In genomic region chr16:32685405-32685804, GRCm38 (mm10) we compare ENCODE assay signal across 31 mouse cellular contexts. TPM values are rescaled to one million over a fixed set of nuclear protein-coding genes. Genes with fewer than 3 reads are reported as not detected.
A peak's percentile ranks its signal among the peaks of the same experiment; 100 is the strongest.
DNase-seq lines count a peak whose midpoint lies in the region; ATAC-seq and TF ChIP-seq lines count a peak whose summit lies in the region.
"Had no signal": no experiment of that assay in that cellular context is flagged by ENCODE, and none has a peak within 500 bp of the region (broad histone marks: within the 10 kb centered on the region; RNA-seq: fewer than 3 reads in every experiment).

No protein-coding gene starts in this region.

- no peak for ATAC-seq in liver, embryonic 12.5 days
- ATAC-seq: forebrain, embryonic 14.5 days; forebrain, postnatal 0 days; hindbrain, embryonic 16.5 days; intestine, embryonic 15.5 days; Patski had no signal

- peak overlapping the region; percentile 73 for H3K27ac ChIP-seq in liver, adult 2 months (replicated peaks; ENCODE audit: insufficient read depth, low read depth, low read length)
- no peak overlapping the region for H3K27ac ChIP-seq in liver, embryonic 12.5 days
- H3K27ac ChIP-seq: heart, embryonic 15.5 days; hindbrain, embryonic 13.5 days; intestine, embryonic 15.5 days had no signal

- no peaks in the 10 kb centered on the region; the same call in 1 of the 2 replicates for H3K36me3 ChIP-seq in liver, adult 2 months (ENCODE audit: control insufficient read depth, insufficient read depth, low read length)
- H3K36me3 ChIP-seq in liver, embryonic 12.5 days = peaks cover 20% of the 10 kb centered on the region

- H3K9ac ChIP-seq in liver, adult 2 months (ENCODE audit: low read depth, low read length) = no peak overlapping the region
- no peak overlapping the region for H3K9ac ChIP-seq in liver, embryonic 12.5 days
- H3K9ac ChIP-seq: forebrain, postnatal 0 days; heart, embryonic 12.5 days; heart, embryonic 15.5 days; hindbrain, embryonic 13.5 days; intestine, embryonic 15.5 days had no signal

- no peaks in the 10 kb centered on the region for H3K79me2 ChIP-seq in liver, adult 2 months (ENCODE audit: control insufficient read depth, insufficient read depth, low read length)

- no peak for TF ChIP-seq CTCF in liver, adult 2 months (IDR thresholded peaks at IDR 0.05; ENCODE audit: low read depth, low read length)

- DNase-seq in adrenal gland, postnatal 14 days = peak; percentile 45
- no peak for DNase-seq in adrenal gland, adult 18-20 months (ENCODE audit: low spot score in 2 of 2)
- DNase-seq in liver, adult 2 months (ENCODE audit: extremely low read depth, low read depth, low spot score) = peak; percentile 95
- peak; percentile 30 to 55 for DNase-seq in lung, adult 18-20 months
- no peak for DNase-seq in lung, postnatal 10 days
- DNase-seq in adipocyte (ENCODE audit: low spot score) = peak; percentile 67
- DNase-seq in embryo, embryonic 9.5 days (ENCODE audit: extremely low spot score) = no peak
- DNase-seq: adrenal gland, adult 8-10 months; B cell, adult 2 months; cerebellum, adult 11-12 months; cerebellum, adult 8-10 months; cerebellum, postnatal 10 days; cerebellum, postnatal 36 days; embryo, embryonic 11 days; forebrain, postnatal 0 days; gastrocnemius, postnatal 10 days; heart, adult 18-20 months; heart, postnatal 10 days; heart, postnatal 36 days had no signal

- peaks cover 12% of the 10 kb centered on the region for H3K4me1 ChIP-seq in liver, adult 2 months (ENCODE audit: control insufficient read depth, insufficient read depth, low read length)
- H3K4me1 ChIP-seq in liver, embryonic 12.5 days = peaks cover 20% of the 10 kb centered on the region
- H3K4me1 ChIP-seq: intestine, embryonic 15.5 days had no signal

- no peak for TF ChIP-seq POLR2A in liver, adult 2 months (IDR thresholded peaks at IDR 0.05; ENCODE audit: extremely low read depth, insufficient read depth, low read length)

- no peaks in the 10 kb centered on the region for H3K27me3 ChIP-seq in liver, adult 2 months (ENCODE audit: control insufficient read depth, insufficient read depth, low read length)
- H3K27me3 ChIP-seq in liver, embryonic 12.5 days (replicated peaks) = no peaks in the 10 kb centered on the region
- H3K27me3 ChIP-seq: CH12.LX; heart, embryonic 12.5 days; heart, embryonic 15.5 days; hindbrain, embryonic 13.5 days; intestine, embryonic 15.5 days; Patski had no signal

- no peaks in the 10 kb centered on the region for H3K9me3 ChIP-seq in liver, embryonic 12.5 days (replicated peaks)
- H3K9me3 ChIP-seq: G1E; heart, embryonic 12.5 days; heart, embryonic 15.5 days; hindbrain, embryonic 10.5 days; hindbrain, embryonic 13.5 days; intestine, embryonic 15.5 days had no signal

- no peak overlapping the region for H3K4me3 ChIP-seq in liver, adult 2 months (ENCODE audit: insufficient read depth, low read depth, low read length)
- H3K4me3 ChIP-seq in liver, embryonic 12.5 days = no peak overlapping the region
- H3K4me3 ChIP-seq: heart, embryonic 12.5 days; heart, embryonic 15.5 days; hindbrain, embryonic 10.5 days; hindbrain, embryonic 13.5 days; intestine, embryonic 15.5 days had no signal

- no peak overlapping the region for H3K4me2 ChIP-seq in liver, embryonic 12.5 days
- H3K4me2 ChIP-seq: heart, embryonic 12.5 days; heart, embryonic 15.5 days; hindbrain, embryonic 13.5 days; intestine, embryonic 15.5 days had no signal

- 20% methylated on average over 10 of the region's 10 CpGs for WGBS in liver, adult 2 months
- 67% methylated on average over 10 of the region's 10 CpGs for whole genome bisulfite sequencing in liver, embryonic 12.5 days (ENCODE audit: insufficient replicate concordance)

RNA-seq across cellular contexts. Expression of gene Tnk2, which starts 41.7 kb away (rescaled TPM):
- total RNA-seq in adrenal gland, postnatal 14 days (2021) = 48.5 and 55.4 TPM in 2 replicates
- 10 to 100 TPM; 29.9 to 33.1 TPM for total RNA-seq in adrenal gland, adult 18-20 months (2021)
- 1.9 and 4.9 TPM in 2 replicates for total RNA-seq in liver, adult 2 months (2014; rRNA removed)
- 33.4 and 35.7 TPM in 2 replicates for polyA plus RNA-seq in liver, adult 2 months (2012; rRNA removed)
- 6.3 and 6.6 TPM in 2 replicates for polyA plus RNA-seq in liver, embryonic 12.5 days (2016; fragmentation: Nextera tagmentation; extraction: Ambion mirVana)

RNA-seq across cellular contexts. Expression of gene Muc4, which starts 50.3 kb away (rescaled TPM):
- total RNA-seq in adrenal gland, postnatal 14 days (2021) = not detected in 2 replicates
- not detected for total RNA-seq in adrenal gland, adult 18-20 months (2021)
- 0.18 TPM in 1 of 2 replicates, not detected in the other for total RNA-seq in liver, adult 2 months (2014; rRNA removed)
- polyA plus RNA-seq in liver, adult 2 months (2012; rRNA removed) = 0.02 TPM in 2 replicates
- 0.59 and 0.63 TPM in 2 replicates for polyA plus RNA-seq in liver, embryonic 12.5 days (2016; fragmentation: Nextera tagmentation; extraction: Ambion mirVana)
- total RNA-seq: adrenal gland, adult 8-10 months; forebrain, postnatal 0 days had no signal
- polyA plus RNA-seq: embryonic facial prominence, embryonic 11.5 days; forebrain, embryonic 14.5 days; forebrain, postnatal 0 days; G1E; heart, embryonic 15.5 days; hindbrain, embryonic 13.5 days; hindbrain, embryonic 16.5 days; Patski had no signal

Comparison
In these comparisons a context has a peak if more than half of its experiments do, and no peak if none do; other contexts are left out.
1. DNase-seq: peak in adrenal gland, postnatal 14 days (single experiment), liver, adult 2 months (single experiment), lung, adult 18-20 months (2 of 2) and adipocyte (single experiment); none in adrenal gland, adult 18-20 months (0 of 2), lung, postnatal 10 days (single experiment) and embryo, embryonic 9.5 days (single experiment).